Mouse (Mus musculus) cortical plate, adult 2 months (tissue): ENCODE results near the gene Pif1.

Experiments
- CTCF ChIP-seq: fragments of 200-500 bp; IDR thresholded peaks from 2 replicates; pipeline ENCODE4 v1.5.1; 2011; ENCODE audit warnings: mild to moderate bottlenecking, control low read depth, low read length; ENCODE audit not compliant: insufficient read depth; ENCODE audit errors: extremely low read depth
- POLR2A ChIP-seq: fragments of 200-500 bp; IDR thresholded peaks from 2 replicates; pipeline ENCODE4 v1.6.1; 2011; ENCODE audit warnings: mild to moderate bottlenecking, low read length, control low read depth; ENCODE audit not compliant: insufficient read depth; ENCODE audit errors: extremely low read depth

DNA sequence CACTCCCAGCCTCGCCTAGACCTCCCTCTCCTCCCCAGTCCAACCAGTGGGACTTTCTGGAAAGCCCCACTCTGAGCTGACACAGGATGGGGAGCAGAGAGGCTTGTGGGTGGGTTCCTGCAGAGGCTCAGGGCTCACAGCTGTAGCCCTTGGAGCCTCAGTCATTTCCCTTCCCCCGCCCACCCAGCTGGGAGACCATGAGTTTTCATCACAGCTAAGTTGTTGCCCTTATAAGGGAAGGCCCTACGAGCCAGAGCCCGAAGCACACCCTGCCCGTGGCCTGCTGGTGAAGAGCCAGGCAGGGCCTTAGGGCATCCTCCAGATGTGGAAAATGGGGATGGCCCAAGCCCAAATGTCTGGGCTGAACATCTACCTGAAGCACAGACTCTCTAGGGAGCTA, 35.9 kb upstream of the Pif1 start:
- TF ChIP-seq CTCF (no peak), POLR2A (no peak)
